Mouse (Mus musculus) adrenal gland, adult 18-20 months (tissue): ENCODE measurements around the gene Ntrk2. TPM values are rescaled to one million over a fixed set of nuclear protein-coding genes. Genes with fewer than 3 reads are reported as not detected.

Experiments
- DNase-seq, 2 experiments: peaks; one replicate each; pipeline ENCODE4 v3.0.0; 2021 to 2022; ENCODE audit warnings: low spot score in 2 of 2
- total RNA-seq, 2 experiments: library from RNA; stranded (reverse); gene quantifications; 1 replicate in 1 of 2; 2 replicates in 1 of 2; pipeline ENCODE4 v1.2.3; 2021

Gene Ntrk2
- total RNA-seq, 2 experiments from 2014 or later, result 26.2 to 56.1 TPM

- DNase-seq, result no peak
Measured at GRCm38 (mm10) chr13:58838110-58838509, 31.7 kb downstream of the Ntrk2 start.

DNA sequence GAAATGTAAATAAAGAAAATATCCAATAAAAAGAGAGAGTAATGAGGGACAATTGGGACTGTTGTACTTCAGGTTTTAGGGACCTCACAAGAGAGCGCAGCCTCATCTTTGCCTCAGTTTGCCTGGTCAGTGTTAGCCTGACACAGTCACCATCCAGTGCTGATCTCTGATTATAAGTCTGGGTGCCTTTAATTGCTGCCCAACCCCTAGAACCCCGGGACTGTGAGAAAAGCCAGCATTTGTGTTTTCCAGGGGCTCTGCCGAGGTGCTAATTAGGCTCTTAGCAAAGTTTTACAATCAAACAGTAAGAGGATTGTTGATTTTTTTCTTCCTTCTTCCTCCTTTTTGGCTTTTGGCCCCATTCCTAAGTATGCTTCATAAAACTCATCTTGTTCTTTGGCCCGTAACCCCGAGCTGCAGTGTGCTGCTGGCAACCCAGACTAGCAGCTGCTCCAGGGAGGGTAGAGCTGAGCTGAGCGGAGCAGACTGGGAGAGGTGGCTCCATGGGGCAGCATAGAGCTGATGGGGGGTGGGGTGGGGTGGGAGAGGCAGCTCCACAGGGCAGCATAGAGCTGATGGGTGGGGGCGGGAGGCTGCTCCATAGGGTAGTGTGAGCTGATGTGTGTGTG is 34.5 kb downstream of the Ntrk2 start:
- DNase-seq, result no peak

DNA sequence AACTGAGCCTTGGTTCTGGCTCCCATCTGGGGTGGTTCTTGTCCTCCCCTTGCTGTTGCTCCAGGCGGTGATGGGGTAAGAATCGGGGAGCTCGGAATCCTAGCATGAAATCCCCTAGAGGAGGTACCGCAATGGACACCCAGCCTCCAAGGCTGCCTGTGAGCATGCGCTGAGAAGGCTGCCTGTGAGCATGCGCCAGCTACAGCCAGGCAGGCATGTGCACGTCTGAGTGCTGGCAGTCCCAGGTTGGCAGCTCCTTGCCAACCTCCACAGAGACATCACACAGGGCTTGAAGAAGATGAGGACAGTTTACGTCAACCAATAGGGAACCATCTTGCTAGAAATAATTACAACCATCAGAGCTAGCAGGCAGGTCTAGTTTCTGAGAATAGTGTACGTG is 37.5 kb downstream of the Ntrk2 start:
- DNase-seq, result no peak

- no peak for DNase-seq
Measured at GRCm38 (mm10) chr13:58848578-58848977, 42.2 kb downstream of the Ntrk2 start.

- DNase-seq, result no peak
Measured at GRCm38 (mm10) chr13:58853685-58854084, 47.3 kb downstream of the Ntrk2 start.

GRCm38 (mm10) chr13:58866239-58866638 is 59.9 kb downstream of the Ntrk2 start:
- no peak for DNase-seq

GRCm38 (mm10) chr13:58866776-58867435 is 60.5 kb downstream of the Ntrk2 start:
- no peak for DNase-seq

DNA sequence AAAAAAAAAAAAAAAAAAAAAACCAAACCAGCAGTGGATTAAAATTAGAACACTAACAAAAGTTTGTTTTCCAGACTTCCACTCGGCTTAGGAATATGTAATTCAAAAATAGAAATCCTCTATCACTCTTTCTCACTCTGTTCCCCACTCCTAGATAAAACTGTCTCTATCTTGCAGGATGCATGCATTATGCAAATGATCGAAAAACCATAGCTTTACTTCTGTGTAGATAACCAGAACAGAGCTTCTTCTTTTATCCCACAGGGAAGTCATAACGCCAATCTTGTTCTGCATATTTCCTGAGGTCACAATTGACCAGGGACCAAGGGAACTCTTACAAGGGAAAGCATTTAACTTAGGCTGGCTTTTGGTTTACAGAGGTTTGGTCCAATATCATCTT is 76.1 kb downstream of the Ntrk2 start:
- DNase-seq, result no peak

DNA sequence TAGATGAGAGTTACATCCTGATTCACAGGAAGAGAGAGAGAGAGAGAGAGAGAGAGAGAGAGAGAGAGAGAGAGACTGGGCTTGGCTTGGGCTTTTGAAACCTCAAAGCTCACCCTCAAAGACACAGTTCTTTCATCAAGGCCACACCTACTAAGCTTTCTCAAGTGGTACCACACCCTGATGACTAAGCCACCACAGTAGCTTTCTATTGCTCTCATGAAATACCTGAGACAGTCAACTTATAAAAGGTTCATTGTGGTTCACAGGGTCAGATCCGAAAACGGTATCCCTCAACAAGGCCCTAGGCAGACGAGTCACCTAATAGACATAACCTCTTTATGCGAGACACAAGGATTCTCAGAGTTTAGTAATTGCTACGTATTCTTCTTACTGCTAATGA is 76.5 kb downstream of the Ntrk2 start:
- no peak for DNase-seq

GRCm38 (mm10) chr13:58886108-58886507 is 79.7 kb downstream of the Ntrk2 start:
- no peak for DNase-seq

DNA sequence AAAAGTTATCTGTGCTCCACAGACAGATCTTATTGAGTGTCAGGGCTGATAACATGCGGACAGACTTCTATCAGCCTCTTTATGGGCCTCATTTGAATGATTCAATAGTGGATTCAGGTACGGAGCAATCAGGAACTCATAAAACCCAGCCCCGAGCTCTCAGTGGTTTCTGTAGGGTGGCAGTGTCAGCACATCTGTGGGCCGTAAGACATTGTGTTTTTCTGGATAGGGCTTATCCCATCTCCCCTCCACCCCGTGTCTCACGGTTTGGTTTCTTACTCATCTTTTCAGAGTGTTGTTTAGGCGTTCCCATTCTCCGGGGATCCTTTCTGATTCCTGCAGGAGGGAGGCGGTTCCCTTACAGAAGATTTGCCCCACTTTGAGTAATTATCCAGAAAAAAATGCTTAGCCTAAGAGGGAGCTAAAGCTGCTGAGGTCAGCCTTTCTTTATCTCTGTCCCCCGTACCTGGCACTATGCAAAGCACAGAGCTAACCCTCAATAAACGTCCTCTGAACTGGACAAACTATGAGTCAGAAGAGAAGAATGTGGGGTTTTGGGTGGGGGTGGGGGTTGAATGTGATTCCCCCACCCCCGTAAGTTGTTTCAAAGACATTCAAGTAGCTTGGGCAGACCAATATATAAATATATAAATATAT is 90.0 kb downstream of the Ntrk2 start:
- DNase-seq, result no peak

GRCm38 (mm10) chr13:58899337-58899736 is 93.0 kb downstream of the Ntrk2 start:
- DNase-seq, result no peak

- no peak for DNase-seq
Measured at GRCm38 (mm10) chr13:58902313-58902712, 95.9 kb downstream of the Ntrk2 start.

- DNase-seq, result no peak
Measured at GRCm38 (mm10) chr13:58904742-58905735, 98.7 kb downstream of the Ntrk2 start.

DNA sequence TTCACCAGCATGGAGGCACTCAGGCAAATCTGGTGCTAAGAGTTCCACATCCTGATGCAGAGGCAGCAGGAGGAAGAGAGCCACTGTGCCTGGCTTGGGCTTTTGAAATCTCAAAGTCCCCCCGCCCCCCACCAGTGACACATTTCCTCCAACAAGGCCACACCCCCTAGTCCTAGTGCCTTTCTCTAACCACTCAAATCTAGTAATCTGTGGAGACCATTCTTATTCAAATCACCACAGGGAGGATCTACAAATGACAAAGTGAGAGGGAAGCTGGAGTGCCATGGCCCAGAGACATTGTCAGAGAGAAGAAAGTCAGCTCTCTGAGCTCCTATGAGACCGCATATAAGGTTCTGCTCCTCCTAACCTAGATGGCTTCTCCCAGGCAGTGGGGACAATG is 105.6 kb downstream of the Ntrk2 start:
- DNase-seq, result no peak

- DNase-seq, result no peak
Measured at GRCm38 (mm10) chr13:58912559-58912958, 106.2 kb downstream of the Ntrk2 start.

GRCm38 (mm10) chr13:58914061-58914814 is 107.9 kb downstream of the Ntrk2 start:
- DNase-seq, result no peak

GRCm38 (mm10) chr13:58916348-58916747 is 110.0 kb downstream of the Ntrk2 start:
- no peak for DNase-seq

- DNase-seq, result no peak
Measured at GRCm38 (mm10) chr13:58920241-58920640, 113.9 kb downstream of the Ntrk2 start.

DNA sequence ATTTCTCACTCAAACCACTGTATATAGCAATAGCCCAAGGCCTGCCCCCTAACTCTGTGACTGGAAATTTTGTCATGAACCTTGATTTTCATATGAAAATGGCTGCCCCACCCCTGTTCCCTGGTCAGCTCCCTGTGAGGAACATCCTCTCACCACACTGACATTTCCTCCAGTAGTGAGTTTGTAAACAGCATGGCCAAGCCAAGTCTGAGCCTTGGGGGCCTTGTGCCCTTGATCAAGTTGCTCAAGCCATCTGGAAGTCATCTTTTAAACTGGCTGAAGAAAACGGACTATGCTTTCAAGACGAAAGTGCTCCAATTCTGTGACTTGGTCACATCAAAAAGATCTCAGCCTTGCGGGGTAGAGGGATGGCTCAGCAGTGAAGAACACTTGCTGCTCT is 114.9 kb downstream of the Ntrk2 start:
- no peak for DNase-seq

GRCm38 (mm10) chr13:58921705-58922104 is 115.3 kb downstream of the Ntrk2 start:
- DNase-seq, result no peak
